Mouse (Mus musculus) left cerebral cortex, postnatal 25 days (tissue): ENCODE measurements at regions not wholly inside any gene's neighbourhood (a gene's known extent, or its start where the extent isn't known, plus 50 kb on each side); places are given as distances from the start of the nearest gene placed in this dataset.

Source experiments
- DNase-seq, 2 experiments: peaks; one replicate each; pipeline ENCODE4 v3.0.0; 2022; ENCODE audit warnings: low spot score in 2 of 2, mixed read lengths in 1 of 2
- intact Hi-C: fragments of 180-260 bp; cut with DNase I; formaldehyde crosslinking; loops from one replicate; pipeline ENCODE4 v1.15.1; 2025

- no peak for DNase-seq
- intact Hi-C loops: no loop called here
Measured at GRCm38 (mm10) chr14:78790374-78790773, 57.8 kb upstream of the Dgkh start.

- intact Hi-C loops: no loop called here
- peak; percentile 6 to 63 for DNase-seq
Measured at GRCm38 (mm10) chr14:78796796-78797195, 52.1 kb upstream of the Vwa8 start.

- DNase-seq: no peak
- intact Hi-C loops: no loop called here
Measured at GRCm38 (mm10) chr14:78798478-78798877, 50.4 kb upstream of the Vwa8 start.
